Comparison of ENCODE assay signal across 8 mouse cellular contexts in genomic region chr12:113140616-113141411, GRCm38 (mm10). TPM values are rescaled to one million over a fixed set of nuclear protein-coding genes. Genes with fewer than 3 reads are reported as not detected.
DNase-seq lines count a peak whose midpoint lies in the region; TF ChIP-seq lines count a peak whose summit lies in the region.

No protein-coding gene starts in this region.

- TF ChIP-seq POLR2A in testis, adult 2 months (IDR thresholded peaks at IDR 0.05; ENCODE audit: control insufficient read depth, low read depth, low read length), result no peak
- no peak for TF ChIP-seq POLR2A in embryonic fibroblast, embryonic 13.5 days (IDR thresholded peaks at IDR 0.05; ENCODE audit: low read depth, low read length)

- H3K4me3 ChIP-seq in testis, adult 2 months (ENCODE audit: control insufficient read depth, low read depth, low read length), result peak overlapping the region; percentile 95
- peak overlapping the region; percentile 75 for H3K4me3 ChIP-seq in embryonic fibroblast, embryonic 13.5 days (ENCODE audit: insufficient read depth, low read length)

- H3K36me3 ChIP-seq in testis, adult 2 months (ENCODE audit: control insufficient read depth, insufficient read depth, low read length), result no peaks in the 10 kb centered on the region

- no peak for DNase-seq in testis, postnatal 14 days (ENCODE audit: low spot score)
- DNase-seq in heart, postnatal 10 days, result peak; percentile 80 to 88
- DNase-seq in kidney, postnatal 14 days, result peak; percentile 54
- peak; percentile 54 to 64 for DNase-seq in lung, postnatal 4 days
- DNase-seq in left cerebral cortex, postnatal 36 days (ENCODE audit: low spot score in 2 of 2), result no peak
- DNase-seq in frontal cortex, postnatal 25 days (ENCODE audit: low spot score in 2 of 2), result no peak

- TF ChIP-seq CTCF in testis, adult 2 months (IDR thresholded peaks at IDR 0.05; ENCODE audit: control insufficient read depth, insufficient read depth, insufficient replicate concordance, low read depth, low read length), result no peak; the same call in 1 of the 2 replicates
- no peak for TF ChIP-seq CTCF in embryonic fibroblast, embryonic 13.5 days (IDR thresholded peaks at IDR 0.05; ENCODE audit: borderline replicate concordance, insufficient read depth, low read length)

- peak overlapping the region; percentile 73 for H3K27ac ChIP-seq in testis, adult 2 months (ENCODE audit: control insufficient read depth, insufficient read depth, low read depth, low read length)
- peak overlapping the region; percentile 14; the same call in 1 of the 2 replicates for H3K27ac ChIP-seq in embryonic fibroblast, embryonic 13.5 days (ENCODE audit: insufficient read depth, low read length)

- intact Hi-C loops in heart, postnatal 10 days (cut with DNase I), result no loop called here
- intact Hi-C loops in left cerebral cortex, postnatal 36 days (cut with DNase I), result loop anchor here (5.0 kb wide), 1 partner anchor 46 kb away; the partner anchor contains the start of gene Tmem121

- H3K4me1 ChIP-seq in testis, adult 2 months (ENCODE audit: control insufficient read depth, insufficient read depth, low read length), result peaks cover 21% of the 10 kb centered on the region
- peaks cover 2% of the 10 kb centered on the region; the same call in 1 of the 2 replicates for H3K4me1 ChIP-seq in embryonic fibroblast, embryonic 13.5 days (ENCODE audit: control insufficient read depth, insufficient read depth, low read length)

- no peaks in the 10 kb centered on the region for H3K27me3 ChIP-seq in testis, adult 2 months (ENCODE audit: control insufficient read depth, insufficient read depth, low read length)

RNA-seq across cellular contexts. Expression of gene Crip2, which starts 0.8 kb away (rescaled TPM):
- 178 and 179 TPM in 2 replicates for polyA plus RNA-seq in testis, adult 2 months (2012; rRNA removed)
- 52.9 and 129 TPM in 2 replicates for polyA plus RNA-seq in embryonic fibroblast, embryonic 13.5 days (2011; ENCODE audit: insufficient read length, low read depth, missing spikeins)
- total RNA-seq in heart, postnatal 10 days (2021), result 1,000 to 10,000 TPM; 1,259 to 1,405 TPM
- 100 to 1,000 TPM; 154 to 164 TPM for total RNA-seq in left cerebral cortex, postnatal 36 days (2021)

RNA-seq across cellular contexts. Expression of gene Crip1, which starts 5.3 kb away (rescaled TPM):
- polyA plus RNA-seq in testis, adult 2 months (2012; rRNA removed), result 30.4 and 106 TPM in 2 replicates
- polyA plus RNA-seq in embryonic fibroblast, embryonic 13.5 days (2011; ENCODE audit: insufficient read length, low read depth, missing spikeins), result 75.5 and 79.9 TPM in 2 replicates
- 100 to 1,000 TPM; 260 to 267 TPM for total RNA-seq in heart, postnatal 10 days (2021)
- total RNA-seq in left cerebral cortex, postnatal 36 days (2021), result 10 to 100 TPM; 12.9 to 14.2 TPM

RNA-seq across cellular contexts. Expression of gene Tedc1, which starts 15.4 kb away (rescaled TPM):
- 46.9 and 48.0 TPM in 2 replicates for polyA plus RNA-seq in testis, adult 2 months (2012; rRNA removed)
- polyA plus RNA-seq in embryonic fibroblast, embryonic 13.5 days (2011; ENCODE audit: insufficient read length, low read depth, missing spikeins), result 10.1 and 12.2 TPM in 2 replicates
- total RNA-seq in heart, postnatal 10 days (2021), result 1 to 10 TPM; 2.5 to 2.8 TPM
- 1 to 10 TPM; 1.5 to 2.1 TPM for total RNA-seq in left cerebral cortex, postnatal 36 days (2021)

RNA-seq across cellular contexts. Expression of gene Mta1, which starts 42.7 kb away (rescaled TPM):
- 57.9 and 63.9 TPM in 2 replicates for polyA plus RNA-seq in testis, adult 2 months (2012; rRNA removed)
- 83.2 and 86.5 TPM in 2 replicates for polyA plus RNA-seq in embryonic fibroblast, embryonic 13.5 days (2011; ENCODE audit: insufficient read length, low read depth, missing spikeins)
- 10 to 100 TPM; 50.1 TPM for total RNA-seq in heart, postnatal 10 days (2021)
- total RNA-seq in left cerebral cortex, postnatal 36 days (2021), result 10 to 100 TPM; 79.8 to 80.2 TPM

RNA-seq across cellular contexts. Expression of gene Tmem121, which starts 44.9 kb away (rescaled TPM):
- polyA plus RNA-seq in testis, adult 2 months (2012; rRNA removed), result 1.0 and 1.3 TPM in 2 replicates
- polyA plus RNA-seq in embryonic fibroblast, embryonic 13.5 days (2011; ENCODE audit: insufficient read length, low read depth, missing spikeins), result 7.2 and 8.3 TPM in 2 replicates
- total RNA-seq in heart, postnatal 10 days (2021), result under 1 TPM; 0.43 to 0.97 TPM
- 10 to 100 TPM; 24.9 to 31.1 TPM for total RNA-seq in left cerebral cortex, postnatal 36 days (2021)

Comparison
In these comparisons a context has a peak if more than half of its experiments do, and no peak if none do; other contexts are left out.
1. DNase-seq: peak in heart, postnatal 10 days (2 of 2), kidney, postnatal 14 days (single experiment) and lung, postnatal 4 days (2 of 2); none in testis, postnatal 14 days (single experiment), left cerebral cortex, postnatal 36 days (0 of 2) and frontal cortex, postnatal 25 days (0 of 2).
2. RNA of gene Crip2, which starts 0.8 kb away (total RNA-seq): 1,259 to 1,405 TPM in heart, postnatal 10 days; 154 to 164 TPM in left cerebral cortex, postnatal 36 days; every median in the first group is over 4 times any median in the second.
3. RNA of gene Crip1, which starts 5.3 kb away (total RNA-seq): 260 to 267 TPM in heart, postnatal 10 days; 12.9 to 14.2 TPM in left cerebral cortex, postnatal 36 days; every median in the first group is over 10 times any median in the second.